Mouse (Mus musculus): Measurements from ENCODE around the gene Tmem94.

DNA sequence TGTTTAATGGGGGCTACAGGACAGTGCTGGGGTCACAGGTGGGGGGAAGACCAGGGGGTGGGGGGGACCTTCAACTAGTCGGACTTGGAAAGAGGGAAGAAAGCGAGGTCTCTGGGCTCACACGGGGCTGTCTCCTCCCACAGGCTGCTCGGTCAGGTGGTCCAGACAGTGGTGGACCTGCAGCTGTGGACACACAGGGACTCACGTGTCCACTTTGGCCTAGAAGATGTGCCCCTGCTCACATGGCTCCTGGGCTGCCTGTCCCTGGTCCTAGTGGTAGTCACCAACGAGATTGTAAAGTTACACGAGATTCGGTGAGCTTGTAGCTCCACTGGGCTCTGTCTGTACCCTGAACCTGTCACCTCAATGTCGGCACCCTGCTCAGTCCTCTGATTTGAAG lies 32.4 kb downstream of the Tmem94 start:
- TF ChIP-seq CTCF (IDR thresholded peaks at IDR 0.05; ENCODE audit: control insufficient read depth, insufficient read depth, insufficient replicate concordance, low read depth, low read length) (no peak), POLR2A (IDR thresholded peaks at IDR 0.05; ENCODE audit: control insufficient read depth, low read depth, low read length) (no peak)
